Comparison of ENCODE assay signal across 37 mouse cellular contexts in genomic region chr6:22266018-22266417, GRCm38 (mm10). TPM values are rescaled to one million over a fixed set of nuclear protein-coding genes. Genes with fewer than 3 reads are reported as not detected.
"Had no signal": no experiment of that assay in that cellular context is flagged by ENCODE, and none has a peak within 500 bp of the region (broad histone marks: within the 10 kb centered on the region; RNA-seq: fewer than 3 reads in every experiment).

No protein-coding gene starts in this region.

- H3K36me3 ChIP-seq: limb, embryonic 10.5 days; limb, embryonic 12.5 days; limb, embryonic 13.5 days; limb, embryonic 15.5 days; liver, embryonic 12.5 days; liver, embryonic 13.5 days; liver, embryonic 15.5 days; lung, embryonic 15.5 days; midbrain, embryonic 10.5 days; midbrain, embryonic 12.5 days; midbrain, embryonic 13.5 days; midbrain, embryonic 15.5 days; neural tube, embryonic 12.5 days had no signal

- H3K9me3 ChIP-seq: limb, embryonic 10.5 days; limb, embryonic 12.5 days; limb, embryonic 13.5 days; limb, embryonic 15.5 days; liver, embryonic 12.5 days; liver, embryonic 13.5 days; liver, embryonic 15.5 days; lung, embryonic 15.5 days; megakaryocyte, embryonic 14.5 days; midbrain, embryonic 10.5 days; midbrain, embryonic 12.5 days; midbrain, embryonic 13.5 days; midbrain, embryonic 15.5 days; neural tube, embryonic 12.5 days had no signal

- H3K27ac ChIP-seq: limb, embryonic 10.5 days; limb, embryonic 12.5 days; limb, embryonic 13.5 days; limb, embryonic 15.5 days; liver, embryonic 12.5 days; liver, embryonic 13.5 days; liver, embryonic 14.5 days; liver, embryonic 15.5 days; lung, embryonic 15.5 days; macrophage; midbrain, embryonic 10.5 days; midbrain, embryonic 12.5 days; midbrain, embryonic 13.5 days; midbrain, embryonic 15.5 days; neural tube, embryonic 12.5 days had no signal

- H3K4me1 ChIP-seq: limb, embryonic 10.5 days; limb, embryonic 12.5 days; limb, embryonic 15.5 days; liver, embryonic 12.5 days; liver, embryonic 13.5 days; liver, embryonic 15.5 days; lung, embryonic 15.5 days; megakaryocyte, embryonic 14.5 days; midbrain, embryonic 10.5 days; midbrain, embryonic 12.5 days; midbrain, embryonic 13.5 days; midbrain, embryonic 15.5 days; neural tube, embryonic 12.5 days had no signal

- H3K9ac ChIP-seq: limb, embryonic 12.5 days; limb, embryonic 13.5 days; limb, embryonic 15.5 days; liver, embryonic 12.5 days; liver, embryonic 13.5 days; liver, embryonic 14.5 days; liver, embryonic 15.5 days; liver, postnatal 0 days; lung, embryonic 14.5 days; lung, embryonic 15.5 days; midbrain, embryonic 12.5 days; midbrain, embryonic 13.5 days; midbrain, embryonic 15.5 days; neural tube, embryonic 12.5 days had no signal

- DNase-seq: left cerebral cortex, postnatal 4 days; liver; liver, embryonic 13.5 days; liver, postnatal 0 days; lung, adult 18-20 months; lung, adult 2 months; lung, embryonic 14.5 days; lung, postnatal 10 days; lung, postnatal 14 days; lung, postnatal 36 days; lung, postnatal 4 days; midbrain, embryonic 14.5 days had no signal

- H3K4me3 ChIP-seq: limb, embryonic 10.5 days; limb, embryonic 12.5 days; limb, embryonic 13.5 days; limb, embryonic 15.5 days; liver, embryonic 12.5 days; liver, embryonic 13.5 days; liver, embryonic 15.5 days; lung, embryonic 15.5 days; megakaryocyte, embryonic 14.5 days; midbrain, embryonic 10.5 days; midbrain, embryonic 12.5 days; midbrain, embryonic 13.5 days; midbrain, embryonic 15.5 days; myocyte; neural tube, embryonic 12.5 days had no signal

- H3K27me3 ChIP-seq: limb, embryonic 12.5 days; limb, embryonic 13.5 days; limb, embryonic 15.5 days; liver, embryonic 12.5 days; liver, embryonic 13.5 days; liver, embryonic 15.5 days; lung, embryonic 15.5 days; megakaryocyte, embryonic 14.5 days; midbrain, embryonic 12.5 days; midbrain, embryonic 13.5 days; midbrain, embryonic 15.5 days; neural tube, embryonic 12.5 days had no signal

- H3K4me2 ChIP-seq: limb, embryonic 12.5 days; limb, embryonic 13.5 days; limb, embryonic 15.5 days; liver, embryonic 11.5 days; liver, embryonic 12.5 days; liver, embryonic 13.5 days; liver, embryonic 15.5 days; lung, embryonic 14.5 days; lung, embryonic 15.5 days; midbrain, embryonic 11.5 days; midbrain, embryonic 12.5 days; midbrain, embryonic 13.5 days; midbrain, embryonic 15.5 days; neural tube, embryonic 12.5 days had no signal

RNA-seq across cellular contexts. Expression of gene Wnt16, which starts 22.0 kb away (rescaled TPM):
- total RNA-seq: liver, adult 2 months; megakaryocyte progenitor cell, adult 5-6 weeks; megakaryocyte, adult 5-6 weeks; megakaryocyte-erythroid progenitor cell, adult 5-6 weeks; monocyte, adult 5-6 weeks had no signal
- polyA plus RNA-seq: liver, adult 2 months; liver, embryonic 13.5 days; liver, embryonic 15.5 days; liver, embryonic 16.5 days; liver, postnatal 0 days; lung, embryonic 14.5 days; macrophage; midbrain, embryonic 13.5 days; midbrain, embryonic 16.5 days; myocyte had no signal
